Mouse (Mus musculus) small intestine, adult 2 months (tissue): ENCODE measurements around the gene Zfp462.

Experiments used
- CTCF ChIP-seq: fragments of 200-500 bp; IDR thresholded peaks from 2 replicates; pipeline ENCODE4 v1.5.1; 2012; ENCODE audit warnings: low read depth, mild to moderate bottlenecking, control low read depth, inconsistent platforms, low read length, moderate library complexity, mixed read lengths; ENCODE audit not compliant: insufficient replicate concordance, insufficient read length; ENCODE audit errors: extremely low read depth
- POLR2A ChIP-seq: fragments of 200-500 bp; IDR thresholded peaks from 2 replicates; pipeline ENCODE4 v1.6.1; 2012; ENCODE audit warnings: low read depth, mild to moderate bottlenecking, control low read depth, inconsistent platforms, low read length, moderate library complexity

DNA sequence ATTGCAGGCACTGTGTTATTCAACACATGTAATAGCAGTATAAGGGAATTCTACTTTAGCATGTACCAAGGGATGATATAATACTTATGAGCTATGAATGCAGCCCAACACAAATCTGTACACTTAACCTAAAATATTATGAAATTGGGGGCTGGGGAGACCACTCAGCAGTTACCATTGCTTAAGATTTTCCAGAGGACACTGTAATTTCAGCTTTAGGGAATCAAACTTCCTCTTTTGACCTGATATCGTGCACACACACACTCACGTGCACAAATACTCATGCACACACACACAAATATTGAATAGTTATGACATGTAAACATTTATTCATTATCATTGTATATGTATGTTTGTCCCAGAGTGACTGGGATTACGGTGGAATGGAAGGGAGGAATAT, 179.3 kb downstream of the Zfp462 start:
- no peak for TF ChIP-seq POLR2A
- TF ChIP-seq CTCF, result no peak
